Mouse (Mus musculus) c-Kit-positive CD71-positive TER-119-positive erythroid progenitor cells, embryonic 14.5 days (primary cell): Measurements from ENCODE around the gene Hist2h3c2.
"Not testable (repeated sequence)": the region's sequence is repeated elsewhere in the genome, so short reads cannot be mapped to it uniquely, and the experiment has no call there.

Experiments used
- DNase-seq: peaks from one replicate; pipeline ENCODE4 v3.0.0-alpha.2; 2013; ENCODE audit warnings: low spot score

Hist2h3c2 gene

GRCm38 (mm10) chr3:96238954-96239793 is at the start of gene Hist2h3c2:
Gene Hist2h3c2, minus strand, starts transcription at chr3:96239127.
- DNase-seq = not testable (repeated sequence)

- not testable (repeated sequence) for DNase-seq
Measured at GRCm38 (mm10) chr3:96287334-96287733, 48.4 kb upstream of the Hist2h3c2 start.

- DNase-seq = no peak
Measured at GRCm38 (mm10) chr3:96284457-96284856, 45.5 kb upstream of the Hist2h3c2 start.

DNA sequence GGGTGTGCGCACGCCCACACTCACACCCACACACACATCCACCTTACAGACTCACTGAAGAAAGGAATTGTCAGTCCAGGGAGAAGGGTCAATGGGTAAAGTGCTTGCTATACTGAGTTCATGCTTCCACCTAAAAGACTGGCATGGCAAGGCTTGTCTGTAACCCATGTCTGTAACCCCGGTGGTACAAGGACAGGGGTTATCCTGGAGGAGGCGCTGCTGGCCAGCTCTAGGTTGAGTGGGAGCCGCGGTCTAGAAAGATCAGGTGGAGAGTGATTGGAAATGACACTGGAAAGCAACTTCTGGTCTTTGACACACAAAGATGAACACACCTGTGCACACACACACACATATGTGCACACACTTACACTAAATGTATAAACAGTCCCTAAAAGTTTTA is 41.7 kb upstream of the Hist2h3c2 start:
- DNase-seq = no peak

DNA sequence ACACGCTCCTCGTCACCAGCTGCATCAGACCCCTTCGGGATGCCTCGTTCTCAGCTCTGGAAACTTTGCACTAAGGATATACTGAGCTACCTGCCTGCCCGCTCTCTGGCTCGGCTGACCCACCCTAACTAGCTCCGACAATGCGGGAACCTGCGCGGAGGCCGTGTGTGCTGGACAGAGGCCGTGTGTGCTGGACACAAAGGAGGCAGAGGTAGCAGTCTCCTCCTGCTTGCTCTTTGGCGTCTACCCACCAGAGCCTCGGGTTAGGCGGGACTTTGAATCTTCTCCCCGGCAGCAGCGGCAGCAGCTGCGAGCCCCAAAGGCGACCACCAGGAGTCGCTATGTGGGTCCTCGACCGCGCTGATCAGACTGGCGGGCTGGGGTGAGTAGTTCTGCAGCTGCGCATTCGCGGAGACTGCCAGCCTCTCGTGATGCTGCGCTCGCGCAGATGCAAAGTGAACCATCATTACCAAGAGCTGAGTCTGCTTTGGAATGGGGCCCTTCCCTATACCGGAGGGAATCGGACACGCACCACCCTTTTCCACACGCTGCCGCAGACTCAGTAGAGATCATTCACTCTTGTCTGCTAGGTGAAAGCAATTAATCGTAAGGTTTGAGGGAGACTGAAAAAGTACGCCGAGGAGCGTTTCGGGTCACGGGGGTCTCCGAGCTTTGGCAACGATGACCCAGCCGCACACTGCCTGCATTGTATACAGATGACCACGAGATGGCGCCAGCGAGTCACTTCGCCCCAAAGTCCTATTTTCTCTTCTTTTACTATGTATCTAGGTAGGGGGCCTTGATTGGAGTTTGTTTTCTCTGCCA is 39.1 kb upstream of the Hist2h3c2 start:
- peak; percentile 79 for DNase-seq

GRCm38 (mm10) chr3:96277428-96277799 is 38.5 kb upstream of the Hist2h3c2 start:
- no peak for DNase-seq

DNA sequence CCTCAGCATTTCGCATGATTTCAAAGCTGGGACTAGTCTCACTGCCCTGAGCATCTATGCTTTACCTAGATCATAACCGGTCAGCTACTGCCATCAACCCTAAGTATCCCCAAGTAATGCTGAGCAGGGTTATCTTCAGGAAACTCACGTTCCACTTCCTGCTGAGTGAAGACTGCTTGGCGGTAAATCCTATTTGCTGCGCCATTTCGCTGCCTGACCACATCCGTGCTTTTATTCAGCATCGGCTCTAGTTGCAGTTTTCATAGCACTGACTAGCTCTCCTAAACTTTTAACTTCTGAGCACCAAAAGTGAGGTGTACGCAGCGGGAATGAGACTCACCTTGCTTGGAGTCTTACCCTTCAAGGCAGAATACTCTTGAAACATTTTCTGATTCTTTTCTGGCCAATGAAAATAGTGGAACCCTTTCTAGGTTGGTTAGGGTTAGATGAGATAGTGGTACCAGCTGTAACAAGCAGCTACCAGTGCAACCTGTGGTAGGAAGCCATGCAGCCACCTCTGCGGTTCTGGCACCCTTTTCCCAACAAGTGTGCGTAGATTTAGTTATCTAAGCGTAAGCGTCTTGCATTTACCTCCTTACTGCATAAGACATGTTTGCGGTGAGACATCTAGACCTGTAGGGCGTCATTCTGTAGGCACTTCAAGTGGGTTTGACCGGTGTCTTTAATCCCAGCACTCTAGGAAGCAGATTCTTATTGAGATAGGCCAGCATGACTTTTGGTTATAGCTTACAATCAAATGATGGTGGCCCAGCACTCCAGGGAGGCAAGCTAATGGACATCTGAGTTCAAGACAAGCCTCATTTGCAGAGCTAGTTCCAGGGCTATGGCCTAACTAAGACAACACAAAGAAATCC is 34.9 kb upstream of the Hist2h3c2 start:
- peak; percentile 72 for DNase-seq

GRCm38 (mm10) chr3:96269511-96270474 is 30.9 kb upstream of the Hist2h3c2 start, which contains the start of gene Hist2h2bb:
Gene Hist2h2bb, plus strand, starts transcription at chr3:96269752.
- DNase-seq = peak; percentile 98

DNA sequence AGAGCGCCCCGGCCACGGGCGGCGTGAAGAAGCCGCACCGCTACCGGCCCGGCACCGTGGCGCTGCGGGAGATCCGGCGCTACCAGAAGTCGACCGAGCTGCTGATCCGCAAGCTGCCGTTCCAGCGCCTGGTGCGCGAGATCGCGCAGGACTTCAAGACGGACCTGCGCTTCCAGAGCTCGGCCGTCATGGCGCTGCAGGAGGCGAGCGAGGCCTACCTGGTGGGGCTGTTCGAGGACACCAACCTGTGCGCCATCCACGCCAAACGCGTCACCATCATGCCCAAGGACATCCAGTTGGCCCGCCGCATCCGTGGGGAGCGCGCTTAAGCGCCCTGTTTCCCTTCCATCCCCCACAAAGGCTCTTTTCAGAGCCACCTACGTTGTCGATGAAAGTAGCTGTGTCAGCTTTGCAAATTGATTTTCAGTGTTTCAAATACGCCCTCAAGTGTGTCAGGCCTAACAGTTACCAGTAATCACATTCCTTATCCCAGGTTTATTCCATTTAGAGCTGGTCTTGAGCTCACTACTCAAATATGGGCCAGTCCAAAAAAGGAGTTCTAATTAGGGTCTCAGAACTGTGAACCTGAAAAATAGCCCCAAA is 29.9 kb upstream of the Hist2h3c2 start:
- not testable (repeated sequence) for DNase-seq

DNA sequence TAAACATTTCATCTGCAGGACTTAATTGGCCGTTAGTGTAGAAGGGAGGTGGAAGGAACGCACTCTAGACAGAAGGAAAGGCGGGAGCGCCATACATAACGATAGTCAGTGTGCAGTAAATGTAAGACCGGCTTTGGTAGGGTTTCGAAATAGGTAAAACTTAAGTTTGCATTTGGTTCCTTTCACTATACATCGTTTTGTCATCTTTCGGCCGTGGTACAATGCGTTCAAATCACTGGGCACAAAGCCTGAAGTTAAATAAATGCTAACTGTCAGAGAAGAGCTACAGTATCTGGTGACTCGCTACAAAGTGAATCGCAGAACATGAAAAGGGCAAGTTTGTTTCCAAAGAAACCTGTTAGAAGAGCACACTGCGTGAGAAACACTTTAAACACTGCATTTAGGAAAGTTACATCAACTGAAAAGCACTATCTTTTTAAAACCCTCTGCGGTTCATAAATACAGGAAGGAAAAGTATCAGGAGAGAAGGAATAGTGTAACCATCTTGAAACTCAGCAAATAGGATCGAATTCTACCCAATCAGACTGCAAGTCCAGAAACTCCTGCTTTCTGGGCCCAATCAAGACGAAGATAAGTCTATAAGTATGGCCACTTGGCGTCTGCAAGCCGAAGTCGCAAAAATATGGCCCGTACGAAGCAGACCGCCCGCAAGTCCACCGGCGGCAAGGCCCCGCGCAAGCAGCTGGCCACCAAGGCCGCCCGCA is 29.3 kb upstream of the Hist2h3c2 start, which contains the start of gene Hist2h3b:
TSS of gene Hist2h3b (plus strand) at position 604 of the 725 bp plus-strand sequence.
- peak; percentile 82 for DNase-seq

- no peak for DNase-seq
Measured at GRCm38 (mm10) chr3:96267541-96267940, 28.6 kb upstream of the Hist2h3c2 start.

- peak; percentile 42 for DNase-seq
Measured at GRCm38 (mm10) chr3:96266132-96266710, 27.3 kb upstream of the Hist2h3c2 start.

GRCm38 (mm10) chr3:96264404-96264949 is 25.6 kb upstream of the Hist2h3c2 start:
- no peak for DNase-seq

GRCm38 (mm10) chr3:96263558-96264403 is 24.9 kb upstream of the Hist2h3c2 start:
- peak; percentile 59 for DNase-seq

DNA sequence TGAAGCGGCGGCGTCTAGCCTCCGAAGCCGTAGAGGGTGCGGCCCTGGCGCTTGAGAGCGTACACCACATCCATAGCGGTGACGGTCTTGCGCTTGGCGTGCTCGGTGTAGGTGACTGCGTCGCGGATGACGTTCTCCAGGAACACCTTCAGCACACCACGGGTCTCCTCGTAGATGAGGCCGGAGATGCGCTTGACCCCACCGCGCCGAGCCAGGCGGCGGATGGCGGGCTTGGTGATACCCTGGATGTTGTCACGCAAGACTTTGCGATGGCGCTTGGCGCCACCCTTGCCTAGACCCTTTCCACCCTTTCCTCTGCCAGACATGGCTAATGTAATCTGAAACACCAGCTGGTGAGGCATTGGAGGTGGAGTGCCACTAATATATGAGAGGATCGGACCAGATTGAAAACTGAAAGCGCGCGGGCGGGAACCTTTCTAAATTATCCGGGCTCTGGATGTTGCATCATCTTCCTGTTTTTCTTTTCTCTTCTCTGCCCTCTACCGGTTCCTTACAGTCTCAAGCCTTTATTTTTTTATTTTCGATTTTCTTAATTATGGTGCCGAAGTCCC is 24.1 kb upstream of the Hist2h3c2 start, which contains the start of gene Hist2h4:
TSS of gene Hist2h4 (minus strand) at position 333 of the 572 bp plus-strand sequence.
- peak; percentile 98 for DNase-seq

DNA sequence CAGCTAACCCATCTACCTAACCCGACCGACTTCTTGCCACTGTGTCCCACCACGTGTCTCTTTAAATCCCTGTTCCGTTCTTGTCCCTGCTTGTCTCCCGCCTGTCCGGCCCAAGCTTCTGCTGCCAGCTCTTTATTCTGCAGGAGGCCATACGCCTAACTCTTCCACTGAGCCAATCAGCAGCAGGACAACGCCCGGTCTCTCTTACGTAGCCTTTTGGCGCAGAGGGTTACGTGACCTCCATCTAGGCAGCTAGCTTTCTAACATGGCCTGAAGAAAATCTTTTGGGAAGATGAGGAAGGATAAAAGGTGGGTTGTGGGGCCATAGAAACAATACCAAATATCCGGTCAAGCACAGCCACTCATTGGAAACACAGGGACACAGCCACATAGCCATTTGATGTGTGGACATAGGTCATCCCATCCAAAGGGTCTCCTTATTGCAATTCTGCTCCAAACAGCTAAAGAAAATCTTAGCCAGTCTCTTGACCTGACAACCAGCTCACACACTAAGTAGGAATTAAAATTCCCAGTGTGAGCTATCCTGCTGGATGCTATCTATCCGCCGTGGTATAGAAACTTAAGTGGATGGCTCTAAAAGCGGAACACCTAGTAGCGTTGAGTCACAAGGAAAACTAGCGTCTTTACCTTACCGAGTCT is 23.4 kb upstream of the Hist2h3c2 start:
- peak; percentile 87 for DNase-seq

DNA sequence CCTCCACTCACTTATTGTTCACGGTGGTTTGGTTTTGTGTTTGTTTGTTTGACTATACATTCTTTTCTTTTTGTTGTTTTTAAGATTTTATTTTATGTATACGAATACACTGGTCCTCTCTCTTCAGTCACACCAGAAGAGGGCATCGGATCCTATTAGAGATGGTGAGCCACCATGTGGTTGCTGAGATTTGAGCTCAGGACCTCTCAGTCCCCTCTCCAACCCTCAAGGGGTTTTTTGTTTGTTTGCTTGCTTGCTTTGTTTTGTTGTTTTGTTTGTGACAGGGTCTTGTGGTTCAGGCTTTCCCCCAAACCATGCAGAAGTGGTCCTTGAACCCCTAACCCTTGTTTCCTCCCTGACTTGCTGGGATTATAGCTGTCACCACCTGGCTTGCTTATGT is 22.7 kb upstream of the Hist2h3c2 start:
- DNase-seq = no peak
